Mouse (Mus musculus): ENCODE results near the gene Lypd8. TPM values are rescaled to one million over a fixed set of nuclear protein-coding genes. Genes with fewer than 3 reads are reported as not detected.
"Not testable (repeated sequence)": the region's sequence is repeated elsewhere in the genome, so short reads cannot be mapped to it uniquely, and the experiment has no call there.

The Lypd8 gene
- polyA plus RNA-seq, 1 experiment from 2014 or later, result not detected

DNA sequence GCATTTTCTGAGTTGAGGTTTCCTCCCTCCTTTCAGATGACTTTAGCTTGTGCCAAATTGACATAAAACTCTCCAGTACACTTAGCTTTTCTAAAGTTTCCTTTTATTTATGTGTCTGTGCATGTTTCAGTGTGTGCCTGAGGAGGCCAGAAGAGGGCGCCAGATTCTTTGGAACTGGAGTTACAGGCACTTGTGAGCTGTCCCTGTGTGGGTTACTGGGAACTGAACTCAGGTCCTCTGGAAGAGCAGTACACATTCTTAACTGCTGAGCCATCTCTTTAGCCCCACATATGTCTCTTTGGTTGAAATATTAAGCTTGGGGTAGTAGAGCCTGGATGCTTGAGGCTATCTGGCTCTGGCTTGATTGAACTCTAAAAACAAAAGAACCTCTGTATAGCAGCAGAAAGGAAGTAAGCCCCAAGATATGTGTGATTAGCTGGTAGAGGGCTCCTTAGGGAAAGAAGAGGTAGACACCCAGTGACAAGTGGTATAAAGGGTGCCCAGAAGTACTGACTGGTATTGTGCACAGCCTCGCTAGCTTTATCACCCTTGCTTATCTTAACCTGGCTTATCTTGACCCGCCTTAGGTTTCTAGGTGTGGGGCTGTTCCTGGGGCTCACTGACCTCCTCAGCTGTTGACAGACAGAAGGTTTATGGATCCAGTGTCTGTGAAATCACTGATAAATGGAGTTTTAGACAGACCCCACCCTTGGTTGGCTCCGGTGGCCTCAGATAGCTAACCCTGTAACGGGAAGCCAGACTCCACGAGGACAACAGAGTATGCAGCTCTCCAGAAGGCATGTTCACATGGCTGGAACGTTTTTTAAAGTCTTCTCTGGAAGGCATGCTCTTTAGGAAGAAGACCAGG lies 25.9 kb upstream of the Lypd8 start:
- ATAC-seq (ENCODE audit: low FRiP score) (no peak), DNase-seq (ENCODE audit: low spot score, missing footprints) (no peak)
- Histone ChIP-seq H3K27ac (ENCODE audit: low read depth, low read length) (no peak overlapping the region), H3K4me3 (ENCODE audit: low read depth, low read length) (no peak overlapping the region), H3K9ac (ENCODE audit: low read length) (no peak overlapping the region), H3K36me3 (ENCODE audit: control insufficient read depth, insufficient read depth, low read length) (no peaks in the 10 kb centered on the region; the same call in 1 of the 2 replicates), H3K4me1 (ENCODE audit: control insufficient read depth, insufficient read depth, low read length) (no peaks in the 10 kb centered on the region), H3K27me3 (ENCODE audit: control insufficient read depth, insufficient read depth, low read length) (no peaks in the 10 kb centered on the region), H3K4me2 (no peak overlapping the region), H3K9me3 (ENCODE audit: control insufficient read depth, low read length) (no peaks in the 10 kb centered on the region)
- WGBS, result 70% methylated on average over 7 of the region's 7 CpGs

DNA sequence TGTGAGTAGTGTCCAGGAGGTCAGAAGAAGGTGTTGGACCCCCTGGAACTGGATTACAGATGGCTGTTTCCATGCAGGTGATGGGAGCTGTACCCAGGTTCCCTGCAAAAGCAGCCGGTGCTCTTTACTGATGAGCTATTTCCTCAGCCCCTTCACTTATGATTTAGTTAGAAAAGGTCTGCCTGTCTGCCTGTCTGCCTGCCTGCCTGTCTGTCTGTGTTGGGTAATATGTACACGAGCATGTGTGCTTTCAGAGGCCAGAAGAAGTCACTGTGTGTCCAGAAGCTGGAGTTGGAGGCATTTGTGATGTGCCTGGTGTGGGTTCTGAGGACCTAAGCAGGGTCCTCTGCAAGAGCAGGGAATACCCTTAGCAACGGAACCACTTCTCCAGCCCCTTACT lies 25.1 kb upstream of the Lypd8 start:
- Histone ChIP-seq H3K9ac (ENCODE audit: low read length) (no peak overlapping the region), H3K36me3 (ENCODE audit: control insufficient read depth, insufficient read depth, low read length) (no peaks in the 10 kb centered on the region; the same call in 1 of the 2 replicates), H3K9me3 (ENCODE audit: control insufficient read depth, low read length) (no peaks in the 10 kb centered on the region), H3K4me3 (ENCODE audit: low read depth, low read length) (no peak overlapping the region), H3K4me2 (no peak overlapping the region), H3K27ac (ENCODE audit: low read depth, low read length) (no peak overlapping the region), H3K4me1 (ENCODE audit: control insufficient read depth, insufficient read depth, low read length) (no peaks in the 10 kb centered on the region), H3K27me3 (ENCODE audit: control insufficient read depth, insufficient read depth, low read length) (no peaks in the 10 kb centered on the region)
- WGBS, result 86% methylated on average over 3 of the region's 3 CpGs
- no peak for DNase-seq (ENCODE audit: low spot score, missing footprints)
- ATAC-seq (ENCODE audit: low FRiP score), result no peak

DNA sequence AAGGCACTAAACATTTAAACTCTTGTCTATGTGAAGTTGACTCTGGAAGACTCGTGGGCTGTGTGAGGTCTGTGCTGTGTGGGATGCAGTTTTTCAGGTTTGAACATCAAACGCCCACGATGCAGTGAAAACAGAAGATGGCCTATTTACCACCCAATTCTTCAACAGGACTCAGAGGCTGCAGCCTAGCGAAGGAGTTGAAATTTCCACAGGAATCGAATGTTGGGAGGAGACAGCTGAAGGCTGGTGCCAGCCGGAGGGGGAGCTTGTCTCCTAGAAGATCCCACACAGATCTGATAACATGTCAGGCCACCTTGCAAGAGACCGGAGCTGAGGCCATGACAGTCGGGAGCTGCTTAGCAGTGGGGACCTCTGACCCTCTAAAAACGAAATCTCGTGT lies 24.4 kb upstream of the Lypd8 start:
- Histone ChIP-seq H3K27me3 (ENCODE audit: control insufficient read depth, insufficient read depth, low read length) (no peaks in the 10 kb centered on the region), H3K4me3 (ENCODE audit: low read depth, low read length) (no peak overlapping the region), H3K4me1 (ENCODE audit: control insufficient read depth, insufficient read depth, low read length) (no peaks in the 10 kb centered on the region), H3K4me2 (no peak overlapping the region), H3K36me3 (ENCODE audit: control insufficient read depth, insufficient read depth, low read length) (no peaks in the 10 kb centered on the region; the same call in 1 of the 2 replicates), H3K9me3 (ENCODE audit: control insufficient read depth, low read length) (no peaks in the 10 kb centered on the region), H3K9ac (ENCODE audit: low read length) (no peak overlapping the region), H3K27ac (ENCODE audit: low read depth, low read length) (no peak overlapping the region)
- 76% methylated on average over 10 of the region's 10 CpGs for WGBS
- ATAC-seq (ENCODE audit: low FRiP score) (no peak), DNase-seq (ENCODE audit: low spot score, missing footprints) (no peak)

DNA sequence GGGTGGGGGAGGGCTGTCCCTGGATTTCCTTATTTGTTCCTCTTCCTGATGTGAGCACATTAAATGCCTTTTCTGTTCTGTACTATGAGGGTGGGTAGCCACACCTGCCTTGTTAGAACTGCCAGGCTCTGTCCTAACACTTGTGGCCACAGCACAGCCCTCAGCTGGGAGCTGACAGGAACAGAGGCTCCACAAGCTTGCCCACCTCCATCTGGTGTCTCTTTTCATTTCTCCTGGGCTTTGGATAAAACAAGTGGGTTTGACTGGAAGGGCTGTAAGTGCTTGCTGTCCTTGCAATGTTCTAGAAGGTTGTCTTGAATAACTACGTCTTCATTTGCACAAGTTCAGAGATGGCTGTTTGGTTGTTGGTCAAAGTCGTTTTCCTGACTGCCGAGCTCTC lies 23.9 kb upstream of the Lypd8 start:
- DNase-seq (ENCODE audit: low spot score, missing footprints) (no peak), ATAC-seq (ENCODE audit: low FRiP score) (no peak)
- Histone ChIP-seq H3K27ac (ENCODE audit: low read depth, low read length) (no peak overlapping the region), H3K27me3 (ENCODE audit: control insufficient read depth, insufficient read depth, low read length) (no peaks in the 10 kb centered on the region), H3K4me2 (no peak overlapping the region), H3K4me3 (ENCODE audit: low read depth, low read length) (no peak overlapping the region), H3K9ac (ENCODE audit: low read length) (no peak overlapping the region), H3K36me3 (ENCODE audit: control insufficient read depth, insufficient read depth, low read length) (no peaks in the 10 kb centered on the region; the same call in 1 of the 2 replicates), H3K4me1 (ENCODE audit: control insufficient read depth, insufficient read depth, low read length) (no peaks in the 10 kb centered on the region), H3K9me3 (ENCODE audit: control insufficient read depth, low read length) (no peaks in the 10 kb centered on the region)
- WGBS, result 84% methylated on average over 3 of the region's 3 CpGs

DNA sequence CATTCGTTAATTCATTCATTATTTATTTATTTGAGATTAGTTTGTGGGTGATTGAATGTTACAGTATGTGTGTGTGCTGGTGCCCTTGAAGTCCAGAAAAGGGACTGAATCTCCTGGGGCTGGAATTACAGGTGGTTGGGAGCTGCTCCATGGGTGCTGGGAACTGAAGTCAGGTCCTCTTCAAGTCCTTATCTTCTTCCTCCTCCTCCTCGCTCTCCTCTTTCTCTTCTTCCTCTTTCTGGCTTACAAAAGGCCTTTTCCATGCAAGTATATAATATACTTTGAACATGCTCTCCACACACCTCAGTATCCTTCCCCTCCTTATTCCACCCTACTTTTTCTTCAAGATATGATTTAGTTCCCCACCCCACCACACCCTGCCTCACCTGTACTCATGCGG lies 21.8 kb upstream of the Lypd8 start:
- DNase-seq (ENCODE audit: low spot score, missing footprints), result no peak
- Histone ChIP-seq H3K27me3 (ENCODE audit: control insufficient read depth, insufficient read depth, low read length) (no peaks in the 10 kb centered on the region), H3K4me2 (no peak overlapping the region), H3K36me3 (ENCODE audit: control insufficient read depth, insufficient read depth, low read length) (no peaks in the 10 kb centered on the region), H3K4me3 (ENCODE audit: low read depth, low read length) (no peak overlapping the region), H3K4me1 (ENCODE audit: control insufficient read depth, insufficient read depth, low read length) (no peaks in the 10 kb centered on the region), H3K27ac (ENCODE audit: low read depth, low read length) (no peak overlapping the region), H3K9me3 (ENCODE audit: control insufficient read depth, low read length) (no peaks in the 10 kb centered on the region), H3K9ac (ENCODE audit: low read length) (no peak overlapping the region)
- 92% methylated on average over 3 of the region's 3 CpGs for WGBS
- no peak for ATAC-seq (ENCODE audit: low FRiP score)

DNA sequence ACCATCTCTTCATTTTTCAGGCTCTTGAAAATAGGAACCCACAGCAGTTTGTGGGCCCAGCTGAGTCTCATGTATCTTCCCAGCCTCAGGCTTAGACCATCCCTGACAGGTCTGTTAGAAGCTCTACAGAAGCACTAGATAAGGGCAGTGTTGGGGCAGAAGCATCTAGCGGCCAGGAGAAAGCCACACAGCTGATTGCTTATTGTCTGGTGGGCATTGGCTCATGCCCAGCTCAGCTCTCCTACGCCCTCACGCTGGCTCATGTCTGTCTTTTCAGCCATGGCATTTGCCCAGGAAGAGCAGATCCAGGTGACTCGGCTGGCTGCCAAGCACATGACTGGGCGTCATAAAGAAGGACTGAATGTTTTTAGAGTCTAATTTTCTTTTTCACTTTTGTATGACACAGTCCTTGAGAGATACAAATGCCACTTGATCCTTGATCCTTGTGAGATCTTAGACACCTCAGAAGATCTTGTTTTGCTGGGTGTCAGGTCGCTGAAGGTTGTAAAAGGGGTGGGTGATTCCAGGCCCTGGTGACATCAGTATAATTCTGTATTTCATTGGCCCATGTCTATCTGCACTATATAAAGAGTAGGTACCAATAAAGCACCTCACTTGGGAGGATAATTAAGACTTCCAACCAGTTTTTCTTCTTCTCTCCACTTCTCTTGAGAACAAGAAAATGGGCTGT lies 20.9 kb upstream of the Lypd8 start:
- no peak for DNase-seq (ENCODE audit: low spot score, missing footprints)
- Histone ChIP-seq H3K9me3 (ENCODE audit: control insufficient read depth, low read length) (no peaks in the 10 kb centered on the region), H3K4me1 (ENCODE audit: control insufficient read depth, insufficient read depth, low read length) (no peaks in the 10 kb centered on the region), H3K36me3 (ENCODE audit: control insufficient read depth, insufficient read depth, low read length) (no peaks in the 10 kb centered on the region), H3K4me2 (no peak overlapping the region), H3K4me3 (ENCODE audit: low read depth, low read length) (no peak overlapping the region), H3K27me3 (ENCODE audit: control insufficient read depth, insufficient read depth, low read length) (no peaks in the 10 kb centered on the region), H3K9ac (ENCODE audit: low read length) (no peak overlapping the region), H3K27ac (ENCODE audit: low read depth, low read length) (no peak overlapping the region)
- 80% methylated on average over 6 of the region's 6 CpGs for WGBS
- ATAC-seq (ENCODE audit: low FRiP score), result no peak

DNA sequence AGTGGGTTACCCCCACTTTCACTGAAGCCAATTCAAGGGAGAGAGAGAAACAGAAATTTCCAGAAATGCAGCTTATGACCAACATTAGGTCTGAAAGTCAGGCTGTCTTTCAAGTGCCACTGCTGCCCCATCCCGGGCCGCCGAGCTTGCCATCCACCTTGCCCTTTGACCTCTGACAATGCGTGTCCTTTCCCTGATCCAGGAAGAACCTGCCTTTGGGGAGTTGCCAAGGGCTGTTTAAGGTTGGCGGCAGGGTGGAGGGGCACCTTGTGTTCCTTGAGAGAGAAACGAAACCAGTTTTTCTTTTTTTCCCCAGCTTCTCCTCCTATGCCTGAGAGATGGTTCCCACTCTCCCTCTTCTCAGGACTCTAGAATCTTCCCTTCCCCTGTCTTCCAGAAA lies 16.3 kb upstream of the Lypd8 start:
- WGBS, result no CpG with 5 or more reads among the region's 6 CpGs
- H3K27me3 ChIP-seq (ENCODE audit: control insufficient read depth, insufficient read depth, low read length); H3K27ac ChIP-seq (ENCODE audit: low read depth, low read length); H3K4me3 ChIP-seq (ENCODE audit: low read depth, low read length); H3K36me3 ChIP-seq (ENCODE audit: control insufficient read depth, insufficient read depth, low read length); H3K4me1 ChIP-seq (ENCODE audit: control insufficient read depth, insufficient read depth, low read length); ATAC-seq (ENCODE audit: low FRiP score); H3K9ac ChIP-seq (ENCODE audit: low read length); H3K4me2 ChIP-seq; DNase-seq (ENCODE audit: low spot score, missing footprints); H3K9me3 ChIP-seq (ENCODE audit: control insufficient read depth, low read length): not testable (repeated sequence)

DNA sequence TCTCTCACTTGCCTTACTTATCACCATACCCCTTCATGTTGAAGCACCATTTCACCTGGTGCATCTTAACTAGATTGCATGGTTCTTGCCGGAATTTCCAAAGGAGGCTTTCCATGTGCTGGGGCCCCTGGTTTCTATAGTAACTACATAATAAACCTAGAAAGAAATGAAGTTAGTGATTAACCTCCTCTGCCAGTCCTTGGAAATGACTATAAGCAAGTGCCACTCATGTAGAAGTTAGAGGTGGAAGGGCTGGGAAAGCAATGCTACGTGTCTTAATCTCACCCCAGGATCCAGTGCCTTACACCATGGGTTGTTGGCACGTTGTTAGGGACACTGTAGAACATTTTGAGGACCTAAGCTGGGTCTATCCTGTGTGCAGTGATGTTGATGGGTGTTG lies 14.4 kb upstream of the Lypd8 start:
- Histone ChIP-seq H3K4me2 (no peak overlapping the region), H3K4me1 (ENCODE audit: control insufficient read depth, insufficient read depth, low read length) (no peaks in the 10 kb centered on the region), H3K9ac (ENCODE audit: low read length) (no peak overlapping the region), H3K4me3 (ENCODE audit: low read depth, low read length) (no peak overlapping the region), H3K27ac (ENCODE audit: low read depth, low read length) (no peak overlapping the region), H3K36me3 (ENCODE audit: control insufficient read depth, insufficient read depth, low read length) (no peaks in the 10 kb centered on the region), H3K27me3 (ENCODE audit: control insufficient read depth, insufficient read depth, low read length) (no peaks in the 10 kb centered on the region), H3K9me3 (ENCODE audit: control insufficient read depth, low read length) (no peaks in the 10 kb centered on the region)
- no peak for ATAC-seq (ENCODE audit: low FRiP score)
- DNase-seq (ENCODE audit: low spot score, missing footprints), result no peak
- WGBS, result 77% methylated on average over 3 of the region's 3 CpGs

DNA sequence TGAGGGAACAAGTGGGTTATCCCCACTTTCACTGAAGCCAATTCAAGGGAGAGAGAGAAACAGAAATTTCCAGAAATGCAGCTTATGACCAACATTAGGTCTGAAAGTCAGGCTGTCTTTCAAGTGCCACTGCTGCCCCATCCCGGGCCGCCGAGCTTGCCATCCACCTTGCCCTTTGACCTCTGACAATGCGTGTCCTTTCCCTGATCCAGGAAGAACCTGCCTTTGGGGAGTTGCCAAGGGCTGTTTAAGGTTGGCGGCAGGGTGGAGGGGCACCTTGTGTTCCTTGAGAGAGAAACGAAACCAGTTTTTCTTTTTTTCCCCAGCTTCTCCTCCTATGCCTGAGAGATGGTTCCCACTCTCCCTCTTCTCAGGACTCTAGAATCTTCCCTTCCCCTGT lies 12.7 kb upstream of the Lypd8 start:
- H3K27me3 ChIP-seq (ENCODE audit: control insufficient read depth, insufficient read depth, low read length); H3K36me3 ChIP-seq (ENCODE audit: control insufficient read depth, insufficient read depth, low read length); H3K4me2 ChIP-seq; ATAC-seq (ENCODE audit: low FRiP score); DNase-seq (ENCODE audit: low spot score, missing footprints); H3K4me1 ChIP-seq (ENCODE audit: control insufficient read depth, insufficient read depth, low read length); H3K9me3 ChIP-seq (ENCODE audit: control insufficient read depth, low read length); H3K9ac ChIP-seq (ENCODE audit: low read length); H3K27ac ChIP-seq (ENCODE audit: low read depth, low read length); H3K4me3 ChIP-seq (ENCODE audit: low read depth, low read length): not testable (repeated sequence)
- WGBS, result no CpG with 5 or more reads among the region's 6 CpGs
